Mouse (Mus musculus) liver, embryonic 16.5 days (tissue): ENCODE results near the gene Cnksr3. TPM values are rescaled to one million over a fixed set of nuclear protein-coding genes. Genes with fewer than 3 reads are reported as not detected.

Experiments
- ATAC-seq: fragments of 200-750 bp; cut with Nextera tagmentation; 2 replicates; pipeline ENCODE4 v1.8.0; 2017; ENCODE audit warnings: low read depth, mild to moderate bottlenecking, moderate number of reproducible peaks, moderate library complexity
- H3K27ac ChIP-seq: fragments of 300-500 bp; sonication (generic); 2 replicates; pipeline ENCODE4 v1.5.1; 2014; ENCODE audit warnings: mild to moderate bottlenecking, low read length
- H3K27me3 ChIP-seq: fragments of 300-500 bp; sonication (generic); 2 replicates; pipeline ENCODE4 v1.6.1; 2014; ENCODE audit warnings: low read depth, low read length, mixed read lengths; ENCODE audit not compliant: control insufficient read depth, insufficient read depth
- H3K36me3 ChIP-seq: fragments of 300-500 bp; sonication (generic); 2 replicates; pipeline ENCODE4 v1.6.1; 2014; ENCODE audit warnings: mild to moderate bottlenecking; ENCODE audit not compliant: control insufficient read depth, insufficient read depth
- H3K4me1 ChIP-seq: fragments of 300-500 bp; sonication (generic); 2 replicates; pipeline ENCODE4 v1.6.1; 2014; ENCODE audit warnings: low read depth, low read length, mixed read lengths; ENCODE audit not compliant: control insufficient read depth
- H3K4me2 ChIP-seq: fragments of 300-500 bp; sonication (generic); 2 replicates; pipeline ENCODE4 v1.6.1; 2014; ENCODE audit warnings: low read depth, low read length, mixed read lengths
- H3K4me3 ChIP-seq: fragments of 300-500 bp; sonication (generic); 2 replicates; pipeline ENCODE4 v1.5.1; 2014; ENCODE audit warnings: low read depth, mild to moderate bottlenecking, low read length
- H3K9ac ChIP-seq: fragments of 300-500 bp; sonication (generic); 2 replicates; pipeline ENCODE4 v1.6.1; 2014; ENCODE audit warnings: low read depth, low read length
- H3K9me3 ChIP-seq: fragments of 300-500 bp; sonication (generic); replicated peaks from 2 replicates; pipeline ENCODE4 v1.6.1; 2016; ENCODE audit warnings: low read length; ENCODE audit not compliant: control insufficient read depth
- WGBS: fragments of 180-500 bp; shearing (Covaris S2); extraction: QIAGEN DNeasy Blood & Tissue Kit; methylation state at CpG from one replicate; pipeline ENCODE4 v1.1.7; 2014; ENCODE audit not compliant: insufficient replicate concordance; 5-methylcytosine and 5-hydroxymethylcytosine counted together
- polyA plus RNA-seq: library from polyadenylated mRNA; unstranded; fragments of >200 nt; fragmentation: Nextera tagmentation; extraction: Ambion mirVana; gene quantifications from 2 replicates; pipeline ENCODE4 v1.2.1, GENCODE M21; 2015

Gene Cnksr3
- polyA plus RNA-seq, 1 experiment from 2014 or later, result 5.2 TPM

GRCm38 (mm10) chr10:7124993-7125392 lies 87.0 kb downstream of the Cnksr3 start:
- H3K9me3 ChIP-seq, result no peaks in the 10 kb centered on the region
- no peaks in the 10 kb centered on the region for H3K4me1 ChIP-seq
- WGBS, result 71% methylated on average over 7 of the region's 7 CpGs
- H3K9ac ChIP-seq, result no peak overlapping the region
- no peak overlapping the region for H3K4me3 ChIP-seq
- ATAC-seq, result no peak
- no peak overlapping the region for H3K4me2 ChIP-seq
- H3K36me3 ChIP-seq, result peaks cover 4% of the 10 kb centered on the region
- H3K27me3 ChIP-seq, result no peaks in the 10 kb centered on the region
- no peak overlapping the region for H3K27ac ChIP-seq

- peaks cover 4% of the 10 kb centered on the region for H3K36me3 ChIP-seq
These were observed 89.7 kb downstream of the Cnksr3 start for GRCm38 (mm10) chr10:7122294-7122693.

GRCm38 (mm10) chr10:7120206-7120605 lies 91.8 kb downstream of the Cnksr3 start:
- no peak overlapping the region for H3K4me3 ChIP-seq
- WGBS, result 82% methylated on average over 13 of the region's 13 CpGs

More at GRCm38 (mm10) chr10:7122294-7122693, 89.7 kb downstream of the Cnksr3 start:
- Histone ChIP-seq H3K4me3 (no peak overlapping the region), H3K9ac (no peak overlapping the region), H3K4me2 (no peak overlapping the region), H3K27ac (no peak overlapping the region), H3K27me3 (no peaks in the 10 kb centered on the region), H3K9me3 (no peaks in the 10 kb centered on the region), H3K4me1 (no peaks in the 10 kb centered on the region)
- no peak for ATAC-seq
- WGBS, result 76% methylated on average over 4 of the region's 4 CpGs

GRCm38 (mm10) chr10:7118258-7119077 lies 93.6 kb downstream of the Cnksr3 start:
- peaks cover 3% of the 10 kb centered on the region for H3K36me3 ChIP-seq
- no peaks in the 10 kb centered on the region for H3K9me3 ChIP-seq
- no peak overlapping the region for H3K4me2 ChIP-seq
- no peak overlapping the region for H3K4me3 ChIP-seq
- H3K27ac ChIP-seq, result no peak overlapping the region
- no peaks in the 10 kb centered on the region for H3K27me3 ChIP-seq
- 56% methylated on average over 10 of the region's 10 CpGs for WGBS
- ATAC-seq, result peak; percentile 82
- H3K9ac ChIP-seq, result no peak overlapping the region
- no peaks in the 10 kb centered on the region for H3K4me1 ChIP-seq

More at GRCm38 (mm10) chr10:7120206-7120605, 91.8 kb downstream of the Cnksr3 start:
- H3K36me3 ChIP-seq, result peaks cover 3% of the 10 kb centered on the region
- no peak overlapping the region for H3K27ac ChIP-seq
- ATAC-seq, result no peak
- no peak overlapping the region for H3K4me2 ChIP-seq
- H3K27me3 ChIP-seq, result no peaks in the 10 kb centered on the region
- no peaks in the 10 kb centered on the region for H3K9me3 ChIP-seq
- H3K9ac ChIP-seq, result no peak overlapping the region
- H3K4me1 ChIP-seq, result no peaks in the 10 kb centered on the region

- 69% methylated on average over 7 of the region's 7 CpGs for WGBS
- Histone ChIP-seq H3K27ac (no peak overlapping the region), H3K9ac (no peak overlapping the region), H3K36me3 (peaks cover 3% of the 10 kb centered on the region), H3K4me1 (no peaks in the 10 kb centered on the region), H3K4me2 (no peak overlapping the region), H3K9me3 (no peaks in the 10 kb centered on the region), H3K4me3 (no peak overlapping the region), H3K27me3 (no peaks in the 10 kb centered on the region)
- no peak for ATAC-seq
These were observed 94.3 kb downstream of the Cnksr3 start for GRCm38 (mm10) chr10:7117785-7118184.

- Histone ChIP-seq H3K27ac (no peak overlapping the region), H3K4me3 (no peak overlapping the region), H3K4me2 (no peak overlapping the region), H3K9me3 (no peaks in the 10 kb centered on the region), H3K9ac (no peak overlapping the region), H3K27me3 (no peaks in the 10 kb centered on the region), H3K36me3 (no peaks in the 10 kb centered on the region), H3K4me1 (no peaks in the 10 kb centered on the region)
- 64% methylated on average over 5 of the region's 5 CpGs for WGBS
- no peak for ATAC-seq
These were observed 97.2 kb downstream of the Cnksr3 start for GRCm38 (mm10) chr10:7114796-7115195.

GRCm38 (mm10) chr10:7113747-7114146 lies 98.3 kb downstream of the Cnksr3 start:
- no peaks in the 10 kb centered on the region for H3K36me3 ChIP-seq
- ATAC-seq, result no peak
- H3K9me3 ChIP-seq, result no peaks in the 10 kb centered on the region
- WGBS, result 66% methylated on average over 4 of the region's 4 CpGs
- no peak overlapping the region for H3K4me2 ChIP-seq
- H3K4me1 ChIP-seq, result no peaks in the 10 kb centered on the region
- H3K4me3 ChIP-seq, result no peak overlapping the region
- H3K27ac ChIP-seq, result no peak overlapping the region
- H3K27me3 ChIP-seq, result no peaks in the 10 kb centered on the region
- no peak overlapping the region for H3K9ac ChIP-seq

- no peak overlapping the region for H3K27ac ChIP-seq
- 80% methylated on average over 1 of the region's 1 CpGs for WGBS
- no peaks in the 10 kb centered on the region for H3K4me1 ChIP-seq
- no peaks in the 10 kb centered on the region for H3K36me3 ChIP-seq
- no peaks in the 10 kb centered on the region for H3K27me3 ChIP-seq
- H3K9me3 ChIP-seq, result no peaks in the 10 kb centered on the region
- H3K4me2 ChIP-seq, result no peak overlapping the region
- no peak overlapping the region for H3K4me3 ChIP-seq
- H3K9ac ChIP-seq, result no peak overlapping the region
- ATAC-seq, result no peak
These were observed 98.9 kb downstream of the Cnksr3 start for GRCm38 (mm10) chr10:7113144-7113543.

GRCm38 (mm10) chr10:7111462-7112000 lies 100.5 kb downstream of the Cnksr3 start:
- 65% methylated on average over 6 of the region's 6 CpGs for WGBS
- Histone ChIP-seq H3K4me3 (no peak overlapping the region), H3K9ac (no peak overlapping the region), H3K27ac (no peak overlapping the region), H3K4me2 (no peak overlapping the region), H3K9me3 (no peaks in the 10 kb centered on the region), H3K4me1 (no peaks in the 10 kb centered on the region), H3K27me3 (no peaks in the 10 kb centered on the region), H3K36me3 (no peaks in the 10 kb centered on the region)
- no peak for ATAC-seq
